Mouse (Mus musculus): ENCODE data around the gene Nub1. TPM values are rescaled to one million over a fixed set of nuclear protein-coding genes. Genes with fewer than 3 reads are reported as not detected.

Nub1 gene
- polyA plus RNA-seq, 1 experiment from 2014 or later: 29.5 TPM

GRCm38 (mm10) chr5:24711615-24712014 lies 26.3 kb downstream of the Nub1 start:
- Histone ChIP-seq H3K27me3 (replicated peaks; ENCODE audit: low read depth, poor library complexity, severe bottlenecking) (no peaks in the 10 kb centered on the region), H3K4me1 (peaks cover 3% of the 10 kb centered on the region; the same call in 1 of the 2 replicates), H3K36me3 (replicated peaks) (peaks cover 100% of the 10 kb centered on the region), H3K9me3 (peaks cover 10% of the 10 kb centered on the region; the same call in 1 of the 2 replicates), H3K27ac (replicated peaks) (no peak overlapping the region), H3K4me3 (no peak overlapping the region)
- DNase-seq (ENCODE audit: low spot score): no peak
- 96% methylated on average over 6 of the region's 6 CpGs for WGBS

- WGBS: 87% methylated on average over 2 of the region's 2 CpGs
- Histone ChIP-seq H3K4me3 (no peak overlapping the region), H3K9me3 (peaks cover 10% of the 10 kb centered on the region; the same call in 1 of the 2 replicates), H3K27me3 (replicated peaks; ENCODE audit: low read depth, poor library complexity, severe bottlenecking) (no peaks in the 10 kb centered on the region), H3K27ac (replicated peaks) (no peak overlapping the region), H3K4me1 (peaks cover 3% of the 10 kb centered on the region; the same call in 1 of the 2 replicates), H3K36me3 (replicated peaks) (peaks cover 100% of the 10 kb centered on the region)
- no peak for DNase-seq (ENCODE audit: low spot score)
Measured at GRCm38 (mm10) chr5:24713199-24713598, 27.9 kb downstream of the Nub1 start.

GRCm38 (mm10) chr5:24713987-24714386 lies 28.7 kb downstream of the Nub1 start:
- WGBS: 85% methylated on average over 6 of the region's 6 CpGs
- H3K4me1 ChIP-seq: peaks cover 3% of the 10 kb centered on the region; the same call in 1 of the 2 replicates
- H3K4me3 ChIP-seq: no peak overlapping the region
- no peak for DNase-seq (ENCODE audit: low spot score)
- peaks cover 10% of the 10 kb centered on the region; the same call in 1 of the 2 replicates for H3K9me3 ChIP-seq
- peaks cover 100% of the 10 kb centered on the region for H3K36me3 ChIP-seq (replicated peaks)
- no peaks in the 10 kb centered on the region for H3K27me3 ChIP-seq (replicated peaks; ENCODE audit: low read depth, poor library complexity, severe bottlenecking)
- H3K27ac ChIP-seq (replicated peaks): no peak overlapping the region

GRCm38 (mm10) chr5:24718076-24718475 lies 32.7 kb downstream of the Nub1 start:
- no peaks in the 10 kb centered on the region for H3K4me1 ChIP-seq
- H3K27me3 ChIP-seq (replicated peaks; ENCODE audit: low read depth, poor library complexity, severe bottlenecking): no peaks in the 10 kb centered on the region
- 90% methylated on average over 6 of the region's 6 CpGs for WGBS
- H3K36me3 ChIP-seq (replicated peaks): peaks cover 96% of the 10 kb centered on the region
- DNase-seq (ENCODE audit: low spot score): no peak
- H3K27ac ChIP-seq (replicated peaks): no peak overlapping the region
- H3K9me3 ChIP-seq: no peaks in the 10 kb centered on the region
- no peak overlapping the region for H3K4me3 ChIP-seq

GRCm38 (mm10) chr5:24719852-24720251 lies 34.5 kb downstream of the Nub1 start:
- 90% methylated on average over 3 of the region's 3 CpGs for WGBS
- Histone ChIP-seq H3K27me3 (replicated peaks; ENCODE audit: low read depth, poor library complexity, severe bottlenecking) (no peaks in the 10 kb centered on the region), H3K36me3 (replicated peaks) (peaks cover 95% of the 10 kb centered on the region), H3K27ac (replicated peaks) (no peak overlapping the region), H3K4me1 (peaks cover 9% of the 10 kb centered on the region), H3K9me3 (no peaks in the 10 kb centered on the region), H3K4me3 (no peak overlapping the region)
- DNase-seq (ENCODE audit: low spot score): no peak

- peaks cover 31% of the 10 kb centered on the region for H3K4me1 ChIP-seq
- no peaks in the 10 kb centered on the region for H3K27me3 ChIP-seq (replicated peaks; ENCODE audit: low read depth, poor library complexity, severe bottlenecking)
- no peaks in the 10 kb centered on the region for H3K9me3 ChIP-seq
- DNase-seq (ENCODE audit: low spot score): no peak
- peaks cover 84% of the 10 kb centered on the region for H3K36me3 ChIP-seq (replicated peaks)
- 0 out of 2 replicates have a peak overlapping the region, but pooled peaks have one; percentile 74 for H3K27ac ChIP-seq (replicated peaks)
- no peak overlapping the region for H3K4me3 ChIP-seq
- WGBS: 84% methylated on average over 11 of the region's 11 CpGs
Measured at GRCm38 (mm10) chr5:24723527-24724269, 38.4 kb downstream of the Nub1 start.

GRCm38 (mm10) chr5:24724270-24724634 lies 38.9 kb downstream of the Nub1 start:
- 92% methylated on average over 5 of the region's 5 CpGs for WGBS
- H3K36me3 ChIP-seq (replicated peaks): peaks cover 79% of the 10 kb centered on the region
- no peaks in the 10 kb centered on the region for H3K9me3 ChIP-seq
- H3K4me1 ChIP-seq: peaks cover 35% of the 10 kb centered on the region
- no peak overlapping the region for H3K4me3 ChIP-seq
- H3K27ac ChIP-seq (replicated peaks): peak overlapping the region; percentile 74
- peaks cover 3% of the 10 kb centered on the region for H3K27me3 ChIP-seq (replicated peaks; ENCODE audit: low read depth, poor library complexity, severe bottlenecking)
- no peak for DNase-seq (ENCODE audit: low spot score)

GRCm38 (mm10) chr5:24724805-24725204 lies 39.5 kb downstream of the Nub1 start:
- H3K27ac ChIP-seq (replicated peaks): peak overlapping the region; percentile 74
- WGBS: 58% methylated on average over 5 of the region's 5 CpGs
- DNase-seq (ENCODE audit: low spot score): peak; percentile 55

GRCm38 (mm10) chr5:24725897-24726296 lies 40.6 kb downstream of the Nub1 start:
- no peak for DNase-seq (ENCODE audit: low spot score)
- Histone ChIP-seq H3K4me3 (no peak overlapping the region), H3K9me3 (no peaks in the 10 kb centered on the region), H3K27me3 (replicated peaks; ENCODE audit: low read depth, poor library complexity, severe bottlenecking) (peaks cover 19% of the 10 kb centered on the region), H3K27ac (replicated peaks) (peak overlapping the region; percentile 24), H3K36me3 (replicated peaks) (peaks cover 66% of the 10 kb centered on the region), H3K4me1 (peaks cover 51% of the 10 kb centered on the region)
- 78% methylated on average over 6 of the region's 6 CpGs for WGBS

More at GRCm38 (mm10) chr5:24724805-24725204, 39.5 kb downstream of the Nub1 start:
- Histone ChIP-seq H3K4me3 (peak overlapping the region; percentile 19; the same call in 1 of the 2 replicates), H3K36me3 (replicated peaks) (peaks cover 73% of the 10 kb centered on the region), H3K4me1 (peaks cover 40% of the 10 kb centered on the region), H3K9me3 (no peaks in the 10 kb centered on the region), H3K27me3 (replicated peaks; ENCODE audit: low read depth, poor library complexity, severe bottlenecking) (peaks cover 8% of the 10 kb centered on the region)

- peaks cover 32% of the 10 kb centered on the region for H3K27me3 ChIP-seq (replicated peaks; ENCODE audit: low read depth, poor library complexity, severe bottlenecking)
- no peak for DNase-seq (ENCODE audit: low spot score)
- H3K9me3 ChIP-seq: no peaks in the 10 kb centered on the region
- 77% methylated on average over 12 of the region's 12 CpGs for WGBS
- peaks cover 64% of the 10 kb centered on the region for H3K4me1 ChIP-seq
- peaks cover 53% of the 10 kb centered on the region for H3K36me3 ChIP-seq (replicated peaks)
- no peak overlapping the region for H3K4me3 ChIP-seq
- no peak overlapping the region for H3K27ac ChIP-seq (replicated peaks)
Measured at GRCm38 (mm10) chr5:24726901-24727836, 41.8 kb downstream of the Nub1 start.

- Histone ChIP-seq H3K27me3 (replicated peaks; ENCODE audit: low read depth, poor library complexity, severe bottlenecking) (peaks cover 33% of the 10 kb centered on the region), H3K27ac (replicated peaks) (peak overlapping the region; percentile 97), H3K9me3 (no peaks in the 10 kb centered on the region), H3K4me3 (peak overlapping the region; percentile 73), H3K4me1 (peaks cover 75% of the 10 kb centered on the region), H3K36me3 (replicated peaks) (peaks cover 27% of the 10 kb centered on the region)
- peak; percentile 58 for DNase-seq (ENCODE audit: low spot score)
- 1% methylated on average over 49 of the region's 49 CpGs for WGBS
Measured at GRCm38 (mm10) chr5:24729797-24730487, 44.6 kb downstream of the Nub1 start.

GRCm38 (mm10) chr5:24730488-24730871 lies 45.1 kb downstream of the Nub1 start, which contains the start of gene Wdr86:
TSS of gene Wdr86 (minus strand) at chr5:24730727.
- WGBS: under 1% methylated on average over 23 of the region's 23 CpGs
- Histone ChIP-seq H3K36me3 (replicated peaks) (peaks cover 22% of the 10 kb centered on the region), H3K4me1 (peaks cover 74% of the 10 kb centered on the region), H3K27ac (replicated peaks) (peak within 1 kb of the TSS; percentile 97), H3K4me3 (peak within 1 kb of the TSS; percentile 73), H3K27me3 (replicated peaks; ENCODE audit: low read depth, poor library complexity, severe bottlenecking) (peaks cover 33% of the 10 kb centered on the region), H3K9me3 (no peaks in the 10 kb centered on the region)
- DNase-seq (ENCODE audit: low spot score): peak; percentile 88
